Mouse (Mus musculus) urinary bladder, postnatal 0 days (tissue): ENCODE measurements around the gene Mphosph6. TPM values are rescaled to one million over a fixed set of nuclear protein-coding genes. Genes with fewer than 3 reads are reported as not detected.

ENCODE experiments used
- polyA plus RNA-seq: library from polyadenylated mRNA; unstranded; fragments of >200 nt; fragmentation: Nextera tagmentation; extraction: Ambion mirVana; gene quantifications from 2 replicates; pipeline ENCODE4 v1.2.1, GENCODE M21; 2015

Gene Mphosph6
- 28.6 and 36.6 TPM in 2 replicates for polyA plus RNA-seq

DNA sequence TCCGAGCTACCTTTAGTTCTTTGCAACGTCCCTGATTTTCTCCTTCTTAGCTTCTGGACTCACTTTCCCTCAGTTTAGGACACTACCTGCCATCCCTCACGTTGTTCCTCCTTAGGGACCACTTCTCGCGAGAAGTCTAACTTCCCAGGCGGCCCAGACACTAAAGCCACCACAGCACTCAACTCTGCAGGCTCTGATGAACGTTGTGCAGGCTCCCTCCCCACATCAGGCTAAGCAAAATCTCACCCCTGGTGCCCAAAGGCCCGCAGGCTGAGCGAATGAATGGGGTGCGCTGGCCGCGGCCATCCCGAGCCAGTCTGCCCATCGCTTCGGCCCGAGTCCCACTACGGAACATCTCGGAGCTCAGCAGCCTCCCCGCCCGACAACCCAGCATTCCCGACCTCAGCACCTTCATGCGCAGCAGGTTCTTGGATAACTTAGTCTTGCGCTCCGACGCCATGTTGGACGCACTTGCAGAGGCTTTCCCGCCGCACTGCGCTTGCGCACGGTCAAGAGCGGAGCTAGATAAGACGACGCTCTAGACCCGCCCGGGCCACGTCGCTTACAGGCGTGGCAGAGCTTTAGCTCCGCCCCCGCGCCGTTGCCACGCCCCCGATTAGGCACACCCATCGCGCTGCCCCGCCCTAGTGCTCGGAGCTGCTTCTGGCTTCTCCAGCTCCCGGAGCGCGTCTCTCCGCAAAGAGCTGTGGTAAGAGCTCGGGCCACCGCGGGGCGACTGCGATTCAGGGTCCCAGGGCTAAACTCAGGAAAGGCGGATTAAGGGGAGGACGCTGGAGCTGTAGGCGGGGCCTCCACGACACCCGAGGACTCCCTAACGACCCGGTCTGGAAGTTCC, at the start of gene Mphosph6:
Gene Mphosph6, minus strand, starts transcription at position 501 of the 856 bp plus-strand sequence.

Other genes starting within 250 kb of the Mphosph6 start
- gene Sdr42e1, start 128.3 kb downstream of the Mphosph6 start, polyA plus RNA-seq: 14.8 and 16.2 TPM in 2 replicates
- gene Hsd17b2, start 100.0 kb downstream of the Mphosph6 start, polyA plus RNA-seq: 17.1 and 18.1 TPM in 2 replicates